Mouse (Mus musculus): ENCODE data around the gene BC034090. TPM values are rescaled to one million over a fixed set of nuclear protein-coding genes. Genes with fewer than 3 reads are reported as not detected.
A peak's percentile ranks its signal among the peaks of the same experiment; 100 is the strongest.

BC034090 gene
- polyA plus RNA-seq, 1 experiment from 2014 or later: 3.9 TPM

- H3K9ac ChIP-seq: no peak overlapping the region
- no peak for TF ChIP-seq CTCF (IDR thresholded peaks at IDR 0.05; ENCODE audit: low read depth)
- no peak overlapping the region for H3K4me2 ChIP-seq
- peaks cover 55% of the 10 kb centered on the region for H3K36me3 ChIP-seq (ENCODE audit: insufficient read depth)
- H3K4me1 ChIP-seq (ENCODE audit: insufficient read depth): no peaks in the 10 kb centered on the region
- DNase-seq (no peak), ATAC-seq (ENCODE audit: insufficient read depth) (peak; percentile 44; the same call in 1 of the 2 replicates)
- no peak overlapping the region for H3K4me3 ChIP-seq (ENCODE audit: low read depth, low read length)
- H3K27me3 ChIP-seq (ENCODE audit: insufficient read depth, low read length): no peaks in the 10 kb centered on the region
- WGBS: 61% methylated on average over 6 of the region's 6 CpGs
- H3K9me3 ChIP-seq (ENCODE audit: low read depth, low read length): no peaks in the 10 kb centered on the region
- 0 out of 2 replicates have a peak overlapping the region, but pooled peaks have one; percentile 42 for H3K27ac ChIP-seq (ENCODE audit: low read depth)
Measured at GRCm38 (mm10) chr1:155199522-155199921, 44.7 kb downstream of the BC034090 start.

- Histone ChIP-seq H3K9ac (no peak overlapping the region), H3K27me3 (ENCODE audit: insufficient read depth, low read length) (no peaks in the 10 kb centered on the region), H3K4me1 (ENCODE audit: insufficient read depth) (no peaks in the 10 kb centered on the region), H3K9me3 (ENCODE audit: low read depth, low read length) (no peaks in the 10 kb centered on the region), H3K4me3 (ENCODE audit: low read depth, low read length) (no peak overlapping the region), H3K4me2 (no peak overlapping the region), H3K27ac (ENCODE audit: low read depth) (no peak overlapping the region), H3K36me3 (ENCODE audit: insufficient read depth) (peaks cover 58% of the 10 kb centered on the region)
- DNase-seq: peak; percentile 53
- 68% methylated on average over 4 of the region's 4 CpGs for WGBS
- no peak for TF ChIP-seq CTCF (IDR thresholded peaks at IDR 0.05; ENCODE audit: low read depth)
- no peak for ATAC-seq (ENCODE audit: insufficient read depth)
Measured at GRCm38 (mm10) chr1:155196691-155197090, 47.6 kb downstream of the BC034090 start.

- peaks cover 66% of the 10 kb centered on the region for H3K36me3 ChIP-seq (ENCODE audit: insufficient read depth)
Measured at GRCm38 (mm10) chr1:155192805-155193368, 51.4 kb downstream of the BC034090 start.

GRCm38 (mm10) chr1:155191671-155192070, 52.6 kb downstream of the BC034090 start:
- Histone ChIP-seq H3K27me3 (ENCODE audit: insufficient read depth, low read length) (no peaks in the 10 kb centered on the region), H3K27ac (ENCODE audit: low read depth) (no peak overlapping the region), H3K4me2 (no peak overlapping the region), H3K9me3 (ENCODE audit: low read depth, low read length) (no peaks in the 10 kb centered on the region), H3K36me3 (ENCODE audit: insufficient read depth) (peaks cover 75% of the 10 kb centered on the region), H3K9ac (no peak overlapping the region), H3K4me3 (ENCODE audit: low read depth, low read length) (no peak overlapping the region), H3K4me1 (ENCODE audit: insufficient read depth) (no peaks in the 10 kb centered on the region; the same call in 1 of the 2 replicates)
- 66% methylated on average over 2 of the region's 2 CpGs for WGBS
- peak; percentile 72 for DNase-seq
- ATAC-seq (ENCODE audit: insufficient read depth): no peak; the same call in 1 of the 2 replicates
- no peak for TF ChIP-seq CTCF (IDR thresholded peaks at IDR 0.05; ENCODE audit: low read depth)

More at GRCm38 (mm10) chr1:155192805-155193368, 51.4 kb downstream of the BC034090 start:
- Histone ChIP-seq H3K4me3 (ENCODE audit: low read depth, low read length) (no peak overlapping the region), H3K4me1 (ENCODE audit: insufficient read depth) (no peaks in the 10 kb centered on the region; the same call in 1 of the 2 replicates), H3K27ac (ENCODE audit: low read depth) (peak overlapping the region; percentile 30; the same call in 1 of the 2 replicates), H3K9me3 (ENCODE audit: low read depth, low read length) (no peaks in the 10 kb centered on the region), H3K27me3 (ENCODE audit: insufficient read depth, low read length) (no peaks in the 10 kb centered on the region), H3K4me2 (no peak overlapping the region), H3K9ac (no peak overlapping the region)
- ATAC-seq (ENCODE audit: insufficient read depth): peak; percentile 74
- DNase-seq: peak; percentile 80
- no peak for TF ChIP-seq CTCF (IDR thresholded peaks at IDR 0.05; ENCODE audit: low read depth)
- WGBS: 59% methylated on average over 15 of the region's 15 CpGs

- H3K36me3 ChIP-seq (ENCODE audit: insufficient read depth): peaks cover 78% of the 10 kb centered on the region
- no peaks in the 10 kb centered on the region for H3K27me3 ChIP-seq (ENCODE audit: insufficient read depth, low read length)
- H3K9ac ChIP-seq: no peak overlapping the region
- WGBS: 82% methylated on average over 8 of the region's 8 CpGs
- TF ChIP-seq CTCF (IDR thresholded peaks at IDR 0.05; ENCODE audit: low read depth): no peak
- no peak overlapping the region for H3K4me2 ChIP-seq
- no peaks in the 10 kb centered on the region for H3K9me3 ChIP-seq (ENCODE audit: low read depth, low read length)
- H3K27ac ChIP-seq (ENCODE audit: low read depth): no peak overlapping the region
- H3K4me1 ChIP-seq (ENCODE audit: insufficient read depth): no peaks in the 10 kb centered on the region; the same call in 1 of the 2 replicates
- DNase-seq: no peak
- no peak for ATAC-seq (ENCODE audit: insufficient read depth)
- H3K4me3 ChIP-seq (ENCODE audit: low read depth, low read length): no peak overlapping the region
Measured at GRCm38 (mm10) chr1:155191219-155191618, 53.0 kb downstream of the BC034090 start.

- Histone ChIP-seq H3K27ac (ENCODE audit: low read depth) (no peak overlapping the region), H3K27me3 (ENCODE audit: insufficient read depth, low read length) (no peaks in the 10 kb centered on the region), H3K36me3 (ENCODE audit: insufficient read depth) (peaks cover 60% of the 10 kb centered on the region), H3K9ac (no peak overlapping the region), H3K4me3 (ENCODE audit: low read depth, low read length) (no peak overlapping the region), H3K4me2 (no peak overlapping the region), H3K9me3 (ENCODE audit: low read depth, low read length) (no peaks in the 10 kb centered on the region), H3K4me1 (ENCODE audit: insufficient read depth) (no peaks in the 10 kb centered on the region; the same call in 1 of the 2 replicates)
- TF ChIP-seq CTCF (IDR thresholded peaks at IDR 0.05; ENCODE audit: low read depth): no peak
- no peak for ATAC-seq (ENCODE audit: insufficient read depth)
- 94% methylated on average over 4 of the region's 4 CpGs for WGBS
- DNase-seq: no peak
Measured at GRCm38 (mm10) chr1:155188656-155189055, 55.6 kb downstream of the BC034090 start.

GRCm38 (mm10) chr1:155184191-155184590, 60.1 kb downstream of the BC034090 start:
- TF ChIP-seq CTCF (IDR thresholded peaks at IDR 0.05; ENCODE audit: low read depth): no peak
- Histone ChIP-seq H3K4me2 (no peak overlapping the region), H3K4me3 (ENCODE audit: low read depth, low read length) (no peak overlapping the region), H3K9me3 (ENCODE audit: low read depth, low read length) (no peaks in the 10 kb centered on the region), H3K27ac (ENCODE audit: low read depth) (no peak overlapping the region), H3K27me3 (ENCODE audit: insufficient read depth, low read length) (no peaks in the 10 kb centered on the region), H3K4me1 (ENCODE audit: insufficient read depth) (no peaks in the 10 kb centered on the region), H3K9ac (no peak overlapping the region), H3K36me3 (ENCODE audit: insufficient read depth) (peaks cover 45% of the 10 kb centered on the region)
- DNase-seq: no peak
- 60% methylated on average over 3 of the region's 3 CpGs for WGBS
- no peak for ATAC-seq (ENCODE audit: insufficient read depth)
